Mouse (Mus musculus): Measurements from ENCODE around the gene Tmem156. TPM values are rescaled to one million over a fixed set of nuclear protein-coding genes. Genes with fewer than 3 reads are reported as not detected.

The Tmem156 gene
- polyA plus RNA-seq, 1 experiment from 2014 or later = 0.16 TPM

GRCm38 (mm10) chr5:65102641-65103042 is 10.7 kb upstream of the Tmem156 start:
- no peak for ATAC-seq (ENCODE audit: insufficient number of reproducible peaks, low FRiP score, low TSS enrichment, low read depth)
- Histone ChIP-seq H3K27me3 (ENCODE audit: control insufficient read depth, insufficient read depth, low read length) (no peaks in the 10 kb centered on the region), H3K4me3 (ENCODE audit: low read depth, low read length) (no peak overlapping the region), H3K9ac (ENCODE audit: low read length) (no peak overlapping the region), H3K36me3 (ENCODE audit: control insufficient read depth, insufficient read depth, low read length) (no peaks in the 10 kb centered on the region), H3K4me2 (ENCODE audit: low read depth, severe bottlenecking) (no peak overlapping the region), H3K27ac (replicated peaks; ENCODE audit: low read depth, low read length) (no peak overlapping the region), H3K4me1 (ENCODE audit: control insufficient read depth, insufficient read depth, low read length) (no peaks in the 10 kb centered on the region), H3K9me3 (ENCODE audit: control insufficient read depth, low read length) (no peaks in the 10 kb centered on the region)
- 71% methylated on average over 10 of the region's 10 CpGs for WGBS
- no peak for DNase-seq (ENCODE audit: low spot score)

DNA sequence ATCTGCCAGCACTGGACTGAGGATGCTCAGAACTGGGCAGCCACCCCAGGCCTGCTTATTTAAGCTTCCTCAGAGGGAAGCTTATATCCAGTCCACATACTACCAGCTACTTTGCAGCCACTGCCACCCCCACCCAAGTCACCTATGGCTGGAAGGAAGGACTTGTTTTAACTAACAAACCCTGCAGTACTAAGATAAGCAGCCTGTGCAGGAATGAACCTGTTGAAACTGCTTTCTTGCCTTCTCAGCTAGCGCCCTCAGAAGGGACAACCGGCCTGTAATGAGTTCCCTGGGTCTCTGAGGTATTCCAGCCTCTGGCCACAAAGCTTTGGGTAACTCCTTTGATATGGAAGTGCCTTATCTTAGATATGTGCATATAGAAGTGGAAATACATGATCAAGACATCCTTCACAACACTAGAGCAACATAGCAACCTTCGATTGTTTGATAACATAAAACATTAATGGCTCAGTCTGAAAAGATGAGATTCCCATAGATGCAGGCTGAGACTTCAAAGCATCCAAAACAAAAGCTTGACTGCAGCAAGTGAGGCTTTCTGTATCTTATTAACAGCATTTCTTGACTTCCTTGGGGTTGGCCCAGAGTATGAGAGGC is 10.2 kb upstream of the Tmem156 start:
- Histone ChIP-seq H3K36me3 (ENCODE audit: control insufficient read depth, insufficient read depth, low read length) (no peaks in the 10 kb centered on the region), H3K4me3 (ENCODE audit: low read depth, low read length) (no peak overlapping the region), H3K9me3 (ENCODE audit: control insufficient read depth, low read length) (no peaks in the 10 kb centered on the region), H3K27ac (replicated peaks; ENCODE audit: low read depth, low read length) (no peak overlapping the region), H3K4me2 (ENCODE audit: low read depth, severe bottlenecking) (no peak overlapping the region), H3K9ac (ENCODE audit: low read length) (no peak overlapping the region), H3K4me1 (ENCODE audit: control insufficient read depth, insufficient read depth, low read length) (no peaks in the 10 kb centered on the region), H3K27me3 (ENCODE audit: control insufficient read depth, insufficient read depth, low read length) (no peaks in the 10 kb centered on the region)
- WGBS = 70% methylated on average over 3 of the region's 3 CpGs
- DNase-seq (ENCODE audit: low spot score) = no peak
- no peak for ATAC-seq (ENCODE audit: insufficient number of reproducible peaks, low FRiP score, low TSS enrichment, low read depth)

GRCm38 (mm10) chr5:65101621-65102020 is 9.7 kb upstream of the Tmem156 start:
- Histone ChIP-seq H3K4me2 (ENCODE audit: low read depth, severe bottlenecking) (no peak overlapping the region), H3K9ac (ENCODE audit: low read length) (no peak overlapping the region), H3K36me3 (ENCODE audit: control insufficient read depth, insufficient read depth, low read length) (no peaks in the 10 kb centered on the region), H3K4me1 (ENCODE audit: control insufficient read depth, insufficient read depth, low read length) (no peaks in the 10 kb centered on the region), H3K4me3 (ENCODE audit: low read depth, low read length) (no peak overlapping the region), H3K27me3 (ENCODE audit: control insufficient read depth, insufficient read depth, low read length) (no peaks in the 10 kb centered on the region), H3K9me3 (ENCODE audit: control insufficient read depth, low read length) (no peaks in the 10 kb centered on the region), H3K27ac (replicated peaks; ENCODE audit: low read depth, low read length) (no peak overlapping the region)
- ATAC-seq (ENCODE audit: insufficient number of reproducible peaks, low FRiP score, low TSS enrichment, low read depth) (no peak), DNase-seq (ENCODE audit: low spot score) (no peak)
- 90% methylated on average over 6 of the region's 6 CpGs for WGBS

GRCm38 (mm10) chr5:65101209-65101608 is 9.3 kb upstream of the Tmem156 start:
- Histone ChIP-seq H3K27ac (replicated peaks; ENCODE audit: low read depth, low read length) (no peak overlapping the region), H3K9me3 (ENCODE audit: control insufficient read depth, low read length) (no peaks in the 10 kb centered on the region), H3K27me3 (ENCODE audit: control insufficient read depth, insufficient read depth, low read length) (no peaks in the 10 kb centered on the region), H3K36me3 (ENCODE audit: control insufficient read depth, insufficient read depth, low read length) (no peaks in the 10 kb centered on the region), H3K4me2 (ENCODE audit: low read depth, severe bottlenecking) (no peak overlapping the region), H3K4me3 (ENCODE audit: low read depth, low read length) (no peak overlapping the region), H3K4me1 (ENCODE audit: control insufficient read depth, insufficient read depth, low read length) (no peaks in the 10 kb centered on the region), H3K9ac (ENCODE audit: low read length) (no peak overlapping the region)
- DNase-seq (ENCODE audit: low spot score) (no peak), ATAC-seq (ENCODE audit: insufficient number of reproducible peaks, low FRiP score, low TSS enrichment, low read depth) (no peak)
- 87% methylated on average over 5 of the region's 5 CpGs for WGBS

DNA sequence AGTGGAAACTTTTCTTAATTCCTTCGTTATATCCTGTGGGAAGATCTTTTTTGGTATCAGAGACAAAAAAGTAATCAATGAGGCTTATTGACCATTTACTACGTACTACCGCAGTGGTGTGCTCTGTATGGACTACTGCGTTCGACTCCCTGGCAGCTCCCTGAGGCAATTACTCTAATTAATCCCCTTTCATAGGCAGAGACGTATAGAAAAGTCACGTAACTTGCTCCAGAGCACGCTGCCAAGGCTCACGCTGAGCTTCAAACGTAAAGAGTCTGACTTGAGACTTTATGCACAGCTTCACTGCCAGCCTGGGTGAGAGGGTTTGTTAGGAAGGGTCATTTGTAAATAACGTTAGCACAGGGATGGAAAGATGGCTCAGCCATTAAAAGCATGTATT is 8.1 kb upstream of the Tmem156 start:
- DNase-seq (ENCODE audit: low spot score) (no peak), ATAC-seq (ENCODE audit: insufficient number of reproducible peaks, low FRiP score, low TSS enrichment, low read depth) (no peak)
- Histone ChIP-seq H3K36me3 (ENCODE audit: control insufficient read depth, insufficient read depth, low read length) (no peaks in the 10 kb centered on the region), H3K4me1 (ENCODE audit: control insufficient read depth, insufficient read depth, low read length) (no peaks in the 10 kb centered on the region), H3K9me3 (ENCODE audit: control insufficient read depth, low read length) (no peaks in the 10 kb centered on the region), H3K27ac (replicated peaks; ENCODE audit: low read depth, low read length) (no peak overlapping the region), H3K4me2 (ENCODE audit: low read depth, severe bottlenecking) (no peak overlapping the region), H3K9ac (ENCODE audit: low read length) (no peak overlapping the region), H3K27me3 (ENCODE audit: control insufficient read depth, insufficient read depth, low read length) (no peaks in the 10 kb centered on the region), H3K4me3 (ENCODE audit: low read depth, low read length) (no peak overlapping the region)
- WGBS = 63% methylated on average over 11 of the region's 11 CpGs

GRCm38 (mm10) chr5:65097457-65097856 is 5.5 kb upstream of the Tmem156 start:
- no peaks in the 10 kb centered on the region for H3K9me3 ChIP-seq (ENCODE audit: control insufficient read depth, low read length)
- no peak overlapping the region for H3K4me3 ChIP-seq (ENCODE audit: low read depth, low read length)
- ATAC-seq (ENCODE audit: insufficient number of reproducible peaks, low FRiP score, low TSS enrichment, low read depth) = no peak
- 92% methylated on average over 5 of the region's 5 CpGs for WGBS
- DNase-seq (ENCODE audit: low spot score) = no peak
- H3K27ac ChIP-seq (replicated peaks; ENCODE audit: low read depth, low read length) = no peak overlapping the region
- H3K36me3 ChIP-seq (ENCODE audit: control insufficient read depth, insufficient read depth, low read length) = no peaks in the 10 kb centered on the region
- H3K4me1 ChIP-seq (ENCODE audit: control insufficient read depth, insufficient read depth, low read length) = peaks cover 6% of the 10 kb centered on the region
- H3K27me3 ChIP-seq (ENCODE audit: control insufficient read depth, insufficient read depth, low read length) = no peaks in the 10 kb centered on the region
- H3K9ac ChIP-seq (ENCODE audit: low read length) = no peak overlapping the region
- no peak overlapping the region for H3K4me2 ChIP-seq (ENCODE audit: low read depth, severe bottlenecking)

GRCm38 (mm10) chr5:65096805-65097204 is 4.9 kb upstream of the Tmem156 start:
- no peaks in the 10 kb centered on the region for H3K9me3 ChIP-seq (ENCODE audit: control insufficient read depth, low read length)
- no peak overlapping the region for H3K27ac ChIP-seq (replicated peaks; ENCODE audit: low read depth, low read length)
- 67% methylated on average over 3 of the region's 3 CpGs for WGBS
- ATAC-seq (ENCODE audit: insufficient number of reproducible peaks, low FRiP score, low TSS enrichment, low read depth) (no peak), DNase-seq (ENCODE audit: low spot score) (no peak)
- no peak overlapping the region for H3K4me3 ChIP-seq (ENCODE audit: low read depth, low read length)
- H3K4me1 ChIP-seq (ENCODE audit: control insufficient read depth, insufficient read depth, low read length) = peaks cover 9% of the 10 kb centered on the region
- H3K9ac ChIP-seq (ENCODE audit: low read length) = no peak overlapping the region
- H3K4me2 ChIP-seq (ENCODE audit: low read depth, severe bottlenecking) = no peak overlapping the region
- H3K36me3 ChIP-seq (ENCODE audit: control insufficient read depth, insufficient read depth, low read length) = no peaks in the 10 kb centered on the region
- H3K27me3 ChIP-seq (ENCODE audit: control insufficient read depth, insufficient read depth, low read length) = no peaks in the 10 kb centered on the region

DNA sequence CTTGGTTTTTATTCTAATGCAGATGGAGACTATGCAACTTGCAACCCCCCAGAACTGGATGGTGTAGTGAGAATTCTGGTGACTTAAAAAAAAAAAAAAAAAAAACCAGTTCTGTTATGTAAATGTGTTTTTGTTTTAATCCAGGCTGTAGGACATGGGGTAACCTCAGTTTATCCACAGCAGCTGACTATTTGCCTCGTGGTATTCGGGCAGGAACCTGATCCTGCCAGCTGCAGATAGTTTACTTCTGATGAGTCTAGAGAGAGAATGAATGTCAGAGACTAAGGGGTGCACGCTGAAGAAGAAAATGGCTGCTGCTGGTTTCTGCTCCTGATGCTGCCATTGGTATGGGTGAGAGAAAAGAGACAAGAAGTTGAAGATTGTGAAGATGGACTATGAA is 4.2 kb upstream of the Tmem156 start:
- no peaks in the 10 kb centered on the region for H3K27me3 ChIP-seq (ENCODE audit: control insufficient read depth, insufficient read depth, low read length)
- ATAC-seq (ENCODE audit: insufficient number of reproducible peaks, low FRiP score, low TSS enrichment, low read depth) (no peak), DNase-seq (ENCODE audit: low spot score) (no peak)
- no peak overlapping the region for H3K9ac ChIP-seq (ENCODE audit: low read length)
- no peaks in the 10 kb centered on the region for H3K36me3 ChIP-seq (ENCODE audit: control insufficient read depth, insufficient read depth, low read length)
- H3K4me2 ChIP-seq (ENCODE audit: low read depth, severe bottlenecking) = no peak overlapping the region
- no peak overlapping the region for H3K4me3 ChIP-seq (ENCODE audit: low read depth, low read length)
- 86% methylated on average over 3 of the region's 3 CpGs for WGBS
- peaks cover 9% of the 10 kb centered on the region for H3K4me1 ChIP-seq (ENCODE audit: control insufficient read depth, insufficient read depth, low read length)
- H3K9me3 ChIP-seq (ENCODE audit: control insufficient read depth, low read length) = no peaks in the 10 kb centered on the region
- H3K27ac ChIP-seq (replicated peaks; ENCODE audit: low read depth, low read length) = no peak overlapping the region

DNA sequence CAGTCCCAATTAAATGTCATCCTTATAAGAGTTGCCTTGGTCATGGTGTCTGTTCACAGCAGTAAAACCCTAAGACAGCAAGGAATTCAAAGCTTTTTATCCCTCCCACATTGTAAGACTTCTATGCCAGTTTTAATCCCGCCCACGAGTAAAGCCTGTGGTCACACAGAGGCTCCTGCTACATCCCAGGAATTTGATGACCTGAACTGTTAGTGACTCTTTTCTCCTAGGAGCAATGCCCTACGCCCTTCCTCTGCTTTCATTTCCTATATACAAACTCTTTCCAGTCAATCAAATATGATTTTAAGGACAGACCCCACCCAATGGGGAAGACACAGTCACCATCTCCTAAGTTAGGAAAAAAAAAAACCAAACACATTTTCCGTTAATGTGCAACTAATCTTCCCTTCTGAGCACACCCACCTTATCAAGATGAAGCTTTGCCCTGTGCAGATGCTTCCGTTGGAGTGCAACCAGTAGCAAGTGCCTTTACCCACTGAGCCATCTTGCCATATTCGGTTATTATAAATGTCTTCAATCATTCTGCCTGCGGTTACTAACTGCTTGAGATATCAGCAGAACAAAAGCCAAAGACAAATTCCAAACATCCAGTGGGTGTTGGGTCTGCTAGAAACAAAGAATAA is 3.1 kb upstream of the Tmem156 start:
- DNase-seq (ENCODE audit: low spot score) (no peak), ATAC-seq (ENCODE audit: insufficient number of reproducible peaks, low FRiP score, low TSS enrichment, low read depth) (no peak)
- no peaks in the 10 kb centered on the region for H3K9me3 ChIP-seq (ENCODE audit: control insufficient read depth, low read length)
- H3K9ac ChIP-seq (ENCODE audit: low read length) = no peak overlapping the region
- no peaks in the 10 kb centered on the region for H3K36me3 ChIP-seq (ENCODE audit: control insufficient read depth, insufficient read depth, low read length)
- H3K4me3 ChIP-seq (ENCODE audit: low read depth, low read length) = no peak overlapping the region
- 91% methylated on average over 7 of the region's 7 CpGs for WGBS
- no peak overlapping the region for H3K4me2 ChIP-seq (ENCODE audit: low read depth, severe bottlenecking)
- peaks cover 9% of the 10 kb centered on the region for H3K4me1 ChIP-seq (ENCODE audit: control insufficient read depth, insufficient read depth, low read length)
- no peak overlapping the region for H3K27ac ChIP-seq (replicated peaks; ENCODE audit: low read depth, low read length)
- H3K27me3 ChIP-seq (ENCODE audit: control insufficient read depth, insufficient read depth, low read length) = no peaks in the 10 kb centered on the region

Data from limb, embryonic 11.5 days (tissue).